Mouse (Mus musculus) embryo, embryonic 10.5 days (tissue): ENCODE results near the gene Rps27.

Source experiments
- DNase-seq: peaks from one replicate; pipeline ENCODE4 v3.0.0-alpha.2; 2015; ENCODE audit warnings: low spot score

Gene Rps27

DNA sequence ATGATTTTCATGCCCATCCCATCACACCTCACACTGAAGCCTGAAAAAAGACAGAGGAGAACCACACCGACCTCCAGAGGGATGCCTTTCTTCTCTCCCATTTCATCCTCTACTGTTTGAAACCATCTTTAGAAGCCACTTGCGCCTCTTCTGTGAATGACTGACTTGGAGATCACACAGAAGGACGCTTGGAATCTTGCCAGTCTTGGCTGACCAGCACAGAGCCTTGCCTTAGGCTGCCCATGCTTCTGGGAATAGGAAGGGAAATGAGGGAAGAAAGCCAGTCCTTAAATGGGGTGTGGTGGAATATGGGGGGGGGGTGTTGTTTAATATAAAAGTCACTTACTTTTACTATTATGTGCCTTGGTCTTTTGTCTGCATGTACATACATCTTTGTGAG, 29.9 kb downstream of the Rps27 start:
- no peak for DNase-seq

DNA sequence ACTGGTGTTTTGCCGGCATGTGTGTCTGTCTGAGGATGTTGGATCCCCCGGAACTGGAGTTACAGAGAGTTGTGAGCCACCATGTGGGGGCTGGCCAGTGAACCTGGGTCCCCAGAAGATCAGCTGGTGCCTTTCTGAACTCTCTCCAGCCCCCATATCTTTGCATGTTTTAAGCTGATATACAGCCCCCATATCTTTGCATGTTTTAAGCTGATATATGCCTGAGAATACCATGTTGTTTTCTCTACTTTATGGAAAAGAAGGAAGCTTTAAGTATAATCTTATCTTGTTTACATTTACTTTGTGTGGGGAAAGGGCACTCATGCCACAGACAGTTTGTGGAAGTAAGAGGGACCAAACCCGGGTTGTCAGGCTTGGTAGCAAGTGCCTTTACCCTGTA, 33.9 kb downstream of the Rps27 start:
- no peak for DNase-seq
